Mouse (Mus musculus): ENCODE data around the gene Cd3e. TPM values are rescaled to one million over a fixed set of nuclear protein-coding genes. Genes with fewer than 3 reads are reported as not detected.

The Cd3e gene
- total and polyA plus RNA-seq, 2 experiments from 2014 or later = 0.20 TPM; not detected in 1

DNA sequence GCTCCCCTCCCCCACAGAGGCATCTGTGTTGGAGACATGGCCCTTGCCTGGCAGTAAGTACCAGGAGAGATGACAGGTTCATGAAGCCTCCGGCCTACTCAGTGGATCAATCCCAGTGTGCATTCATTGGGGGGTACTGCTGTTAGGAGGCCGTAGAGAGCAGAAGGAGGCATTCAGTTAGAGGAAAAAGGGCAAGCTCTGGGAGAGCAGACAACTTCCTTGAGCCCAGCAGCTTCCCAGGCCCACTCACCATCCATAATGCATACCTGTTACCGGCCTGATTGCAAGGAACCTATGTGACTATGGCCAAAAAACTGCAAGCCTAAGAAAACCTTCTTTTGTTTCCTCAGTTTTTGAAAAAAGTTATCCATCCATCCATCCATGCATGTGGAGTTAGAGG, 25.1 kb upstream of the Cd3e start:
- DNase-seq (ENCODE audit: low spot score) (no peak), ATAC-seq (no peak)
- Histone ChIP-seq H3K4me2 (ENCODE audit: low read depth, low read length) (no peak overlapping the region), H3K9ac (replicated peaks; ENCODE audit: low read length) (no peak overlapping the region), H3K27me3 (ENCODE audit: insufficient read depth, low read length) (peaks cover 4% of the 10 kb centered on the region; the same call in 1 of the 2 replicates), H3K4me3 (ENCODE audit: low read length) (no peak overlapping the region), H3K4me1 (ENCODE audit: insufficient read depth, low read length) (no peaks in the 10 kb centered on the region), H3K27ac (no peak overlapping the region), H3K36me3 (ENCODE audit: insufficient read depth, low read length) (no peaks in the 10 kb centered on the region), H3K9me3 (ENCODE audit: low read length) (no peaks in the 10 kb centered on the region)
- 74% methylated on average over 3 of the region's 3 CpGs for WGBS
- TF ChIP-seq CTCF (IDR thresholded peaks at IDR 0.05; ENCODE audit: low read depth) = no peak

GRCm38 (mm10) chr9:45032261-45032660, 22.8 kb upstream of the Cd3e start:
- H3K27ac ChIP-seq = no peak overlapping the region
- no peak for ATAC-seq
- no peak overlapping the region for H3K4me2 ChIP-seq (ENCODE audit: low read depth, low read length)
- TF ChIP-seq CTCF (IDR thresholded peaks at IDR 0.05; ENCODE audit: low read depth) = no peak
- no peak for DNase-seq (ENCODE audit: low spot score)
- WGBS = 73% methylated on average over 2 of the region's 2 CpGs
- no peaks in the 10 kb centered on the region for H3K27me3 ChIP-seq (ENCODE audit: insufficient read depth, low read length)
- H3K36me3 ChIP-seq (ENCODE audit: insufficient read depth, low read length) = no peaks in the 10 kb centered on the region
- H3K4me3 ChIP-seq (ENCODE audit: low read length) = no peak overlapping the region
- H3K9me3 ChIP-seq (ENCODE audit: low read length) = no peaks in the 10 kb centered on the region
- H3K4me1 ChIP-seq (ENCODE audit: insufficient read depth, low read length) = no peaks in the 10 kb centered on the region
- H3K9ac ChIP-seq (replicated peaks; ENCODE audit: low read length) = no peak overlapping the region

DNA sequence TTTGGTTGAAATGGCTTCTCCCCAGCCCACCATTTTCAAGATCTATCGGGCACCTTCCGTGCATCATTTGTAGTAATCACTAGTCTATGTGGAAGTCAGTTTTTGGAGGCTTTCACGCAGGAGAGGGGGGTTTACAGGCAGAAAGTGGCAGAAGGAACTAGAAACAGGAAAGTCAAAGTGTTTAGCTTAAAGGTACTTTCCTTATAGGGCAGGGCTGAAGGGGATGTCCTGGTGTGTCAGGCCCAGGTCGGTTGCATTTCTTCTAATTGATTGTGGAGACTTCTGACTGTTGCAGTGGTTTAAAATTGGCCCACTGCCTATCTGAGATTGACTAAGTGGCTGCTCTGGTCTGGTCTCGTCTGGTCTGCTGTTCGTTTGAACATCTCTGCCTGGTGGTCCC, 20.9 kb upstream of the Cd3e start:
- DNase-seq (ENCODE audit: low spot score) = no peak
- H3K4me3 ChIP-seq (ENCODE audit: low read length) = no peak overlapping the region
- no peaks in the 10 kb centered on the region for H3K36me3 ChIP-seq (ENCODE audit: insufficient read depth, low read length)
- H3K27me3 ChIP-seq (ENCODE audit: insufficient read depth, low read length) = no peaks in the 10 kb centered on the region
- H3K9ac ChIP-seq (replicated peaks; ENCODE audit: low read length) = no peak overlapping the region
- no peaks in the 10 kb centered on the region for H3K9me3 ChIP-seq (ENCODE audit: low read length)
- no peak for TF ChIP-seq CTCF (IDR thresholded peaks at IDR 0.05; ENCODE audit: low read depth)
- WGBS = 71% methylated on average over 6 of the region's 6 CpGs
- H3K4me2 ChIP-seq (ENCODE audit: low read depth, low read length) = no peak overlapping the region
- H3K4me1 ChIP-seq (ENCODE audit: insufficient read depth, low read length) = no peaks in the 10 kb centered on the region
- H3K27ac ChIP-seq = no peak overlapping the region
- no peak for ATAC-seq

DNA sequence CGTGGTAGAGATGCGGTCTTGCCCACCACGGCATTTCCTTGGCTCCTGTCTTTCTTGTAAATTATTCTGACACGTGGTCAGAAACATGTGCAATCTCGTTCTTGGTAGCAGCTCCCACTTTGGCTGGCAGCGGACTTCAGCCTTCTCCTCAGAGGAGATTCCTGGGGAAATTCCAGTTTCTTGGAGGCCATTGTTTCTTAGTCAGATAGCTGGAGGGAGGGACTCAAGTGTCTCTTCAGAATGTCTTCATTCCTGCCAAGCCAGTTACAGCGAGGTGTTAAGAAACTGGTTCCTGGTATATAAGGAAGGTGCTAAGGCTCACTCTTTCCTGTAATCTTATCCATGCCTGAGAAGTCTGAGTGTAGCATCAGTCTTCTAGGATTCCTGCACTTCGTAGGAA, 17.9 kb upstream of the Cd3e start:
- no peaks in the 10 kb centered on the region for H3K36me3 ChIP-seq (ENCODE audit: insufficient read depth, low read length)
- H3K27me3 ChIP-seq (ENCODE audit: insufficient read depth, low read length) = no peaks in the 10 kb centered on the region
- no peak overlapping the region for H3K27ac ChIP-seq
- no peaks in the 10 kb centered on the region for H3K9me3 ChIP-seq (ENCODE audit: low read length)
- no peak overlapping the region for H3K9ac ChIP-seq (replicated peaks; ENCODE audit: low read length)
- no peak overlapping the region for H3K4me2 ChIP-seq (ENCODE audit: low read depth, low read length)
- ATAC-seq (no peak), DNase-seq (ENCODE audit: low spot score) (no peak)
- WGBS = 70% methylated on average over 8 of the region's 8 CpGs
- no peak overlapping the region for H3K4me3 ChIP-seq (ENCODE audit: low read length)
- TF ChIP-seq CTCF (IDR thresholded peaks at IDR 0.05; ENCODE audit: low read depth) = no peak
- no peaks in the 10 kb centered on the region for H3K4me1 ChIP-seq (ENCODE audit: insufficient read depth, low read length)

DNA sequence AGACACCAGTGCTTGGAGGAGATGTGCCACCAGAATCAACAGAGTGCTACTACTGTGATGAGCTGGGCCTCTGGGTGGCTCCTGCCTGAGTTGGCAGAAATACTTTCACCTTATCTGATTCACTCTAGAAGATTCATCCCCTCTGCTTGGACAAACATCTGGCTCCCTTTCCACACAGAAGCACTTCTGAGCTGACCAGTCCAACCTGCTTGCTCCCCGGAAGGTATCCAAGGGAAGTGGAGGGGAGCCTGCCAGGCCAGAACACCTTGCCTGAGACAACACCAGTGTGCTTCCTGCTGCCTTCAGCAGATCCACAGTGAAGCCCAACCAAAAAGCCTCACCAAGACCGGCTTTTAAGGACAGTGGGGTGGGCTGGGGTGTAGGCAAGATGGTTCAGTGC, 14.8 kb upstream of the Cd3e start:
- no peaks in the 10 kb centered on the region for H3K36me3 ChIP-seq (ENCODE audit: insufficient read depth, low read length)
- no peaks in the 10 kb centered on the region for H3K4me1 ChIP-seq (ENCODE audit: insufficient read depth, low read length)
- 81% methylated on average over 2 of the region's 2 CpGs for WGBS
- no peak overlapping the region for H3K4me2 ChIP-seq (ENCODE audit: low read depth, low read length)
- ATAC-seq (no peak), DNase-seq (ENCODE audit: low spot score) (no peak)
- H3K4me3 ChIP-seq (ENCODE audit: low read length) = no peak overlapping the region
- H3K9ac ChIP-seq (replicated peaks; ENCODE audit: low read length) = no peak overlapping the region
- no peak overlapping the region for H3K27ac ChIP-seq
- H3K9me3 ChIP-seq (ENCODE audit: low read length) = no peaks in the 10 kb centered on the region
- TF ChIP-seq CTCF (IDR thresholded peaks at IDR 0.05; ENCODE audit: low read depth) = no peak
- no peaks in the 10 kb centered on the region for H3K27me3 ChIP-seq (ENCODE audit: insufficient read depth, low read length)

GRCm38 (mm10) chr9:45023638-45024037, 14.2 kb upstream of the Cd3e start:
- 60% methylated on average over 3 of the region's 3 CpGs for WGBS
- H3K4me3 ChIP-seq (ENCODE audit: low read length) = no peak overlapping the region
- no peaks in the 10 kb centered on the region for H3K9me3 ChIP-seq (ENCODE audit: low read length)
- no peaks in the 10 kb centered on the region for H3K36me3 ChIP-seq (ENCODE audit: insufficient read depth, low read length)
- no peak overlapping the region for H3K9ac ChIP-seq (replicated peaks; ENCODE audit: low read length)
- no peak for TF ChIP-seq CTCF (IDR thresholded peaks at IDR 0.05; ENCODE audit: low read depth)
- no peak overlapping the region for H3K27ac ChIP-seq
- no peak overlapping the region for H3K4me2 ChIP-seq (ENCODE audit: low read depth, low read length)
- H3K4me1 ChIP-seq (ENCODE audit: insufficient read depth, low read length) = no peaks in the 10 kb centered on the region
- no peak for ATAC-seq
- DNase-seq (ENCODE audit: low spot score) = no peak
- no peaks in the 10 kb centered on the region for H3K27me3 ChIP-seq (ENCODE audit: insufficient read depth, low read length)

GRCm38 (mm10) chr9:45022800-45023199, 13.4 kb upstream of the Cd3e start:
- Histone ChIP-seq H3K4me2 (ENCODE audit: low read depth, low read length) (no peak overlapping the region), H3K4me1 (ENCODE audit: insufficient read depth, low read length) (no peaks in the 10 kb centered on the region), H3K9me3 (ENCODE audit: low read length) (no peaks in the 10 kb centered on the region), H3K9ac (replicated peaks; ENCODE audit: low read length) (no peak overlapping the region), H3K4me3 (ENCODE audit: low read length) (no peak overlapping the region), H3K36me3 (ENCODE audit: insufficient read depth, low read length) (no peaks in the 10 kb centered on the region), H3K27ac (no peak overlapping the region), H3K27me3 (ENCODE audit: insufficient read depth, low read length) (no peaks in the 10 kb centered on the region)
- 11% methylated on average over 3 of the region's 3 CpGs for WGBS
- ATAC-seq (no peak), DNase-seq (ENCODE audit: low spot score) (peak; percentile 82)
- TF ChIP-seq CTCF (IDR thresholded peaks at IDR 0.05; ENCODE audit: low read depth) = peak; percentile 89
